Mouse (Mus musculus): ENCODE data around the gene Cxcl16.

GRCm38 (mm10) chr11:70453261-70454044 lies 6.3 kb downstream of the Cxcl16 start:
- TF ChIP-seq GATA1 (IDR thresholded peaks at IDR 0.05; ENCODE audit: borderline replicate concordance, low read length) = no peak
- TF ChIP-seq FLI1 (IDR thresholded peaks at IDR 0.05; ENCODE audit: low read length) = no peak
